Mouse (Mus musculus) ES-E14 (cell line): ENCODE data around the gene Rab5c.

Source experiments
- CHD2 ChIP-seq: IDR thresholded peaks from 2 replicates; pipeline ENCODE4 v1.6.1; 2014; ENCODE audit warnings: mild to moderate bottlenecking, low read depth, low read length, inconsistent platforms
- HCFC1 ChIP-seq: IDR thresholded peaks from 2 replicates; pipeline ENCODE4 v1.6.1; 2012; ENCODE audit warnings: low read length, inconsistent platforms, borderline replicate concordance; ENCODE audit not compliant: insufficient read depth
- MAFK ChIP-seq: IDR thresholded peaks from 2 replicates; pipeline ENCODE4 v1.6.1; 2014; ENCODE audit warnings: mild to moderate bottlenecking, low read depth, low read length, inconsistent platforms; ENCODE audit not compliant: insufficient read depth

- peak; percentile 95 for TF ChIP-seq CHD2
- no peak for TF ChIP-seq MAFK
- peak; percentile 98 for TF ChIP-seq HCFC1
These were observed at the start of gene Rab5c for GRCm38 (mm10) chr11:100738066-100738604.
